9 mouse cellular contexts compared by ENCODE assay signal in the genomic region with DNA sequence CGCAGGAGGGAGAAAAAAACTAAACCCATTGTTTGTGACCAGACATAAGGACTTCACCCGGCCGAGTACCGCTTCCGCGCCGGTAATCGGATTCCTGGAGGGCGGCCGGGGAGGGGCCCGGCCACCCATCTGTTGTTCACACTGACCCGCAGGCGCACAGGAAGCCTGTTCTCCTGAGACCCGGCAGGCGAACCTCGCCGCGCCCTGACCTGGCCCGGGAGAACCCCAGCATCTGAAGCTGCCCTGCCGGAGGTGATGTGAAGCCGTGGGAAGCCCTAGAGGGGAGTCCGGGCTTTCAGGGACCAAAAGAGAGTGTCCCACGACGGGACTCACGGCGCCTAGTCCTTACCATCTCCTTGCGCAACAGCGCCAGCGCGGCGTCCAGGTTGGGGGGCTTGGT. TPM values are rescaled to one million over a fixed set of nuclear protein-coding genes. Genes with fewer than 3 reads are reported as not detected.
A peak's percentile ranks its signal among the peaks of the same experiment; 100 is the strongest.
DNase-seq lines count a peak whose midpoint lies in the region; ATAC-seq and TF ChIP-seq lines count a peak whose summit lies in the region.
"Had no signal": no experiment of that assay in that cellular context is flagged by ENCODE, and none has a peak within 500 bp of the region (broad histone marks: within the 10 kb centered on the region; RNA-seq: fewer than 3 reads in every experiment).

No protein-coding gene starts in this region.

- WGBS in forebrain, embryonic 12.5 days, result 0% methylated on average over 31 of the region's 31 CpGs
- under 1% methylated on average over 30 of the region's 31 CpGs for WGBS in hindbrain, postnatal 0 days
- WGBS in midbrain, embryonic 11.5 days, result under 1% methylated on average over 31 of the region's 31 CpGs

- H3K27ac ChIP-seq in forebrain, embryonic 12.5 days, result no peak overlapping the region
- no peak overlapping the region for H3K27ac ChIP-seq in hindbrain, postnatal 0 days
- H3K27ac ChIP-seq in midbrain, embryonic 11.5 days (ENCODE audit: low read depth, low read length), result no peak overlapping the region

- peaks cover 69% of the 10 kb centered on the region for H3K27me3 ChIP-seq in forebrain, embryonic 12.5 days
- H3K27me3 ChIP-seq in hindbrain, postnatal 0 days (ENCODE audit: insufficient read depth, low read length), result peaks cover 24% of the 10 kb centered on the region
- H3K27me3 ChIP-seq in midbrain, embryonic 11.5 days (ENCODE audit: control insufficient read depth, insufficient read depth, low read length), result peaks cover 42% of the 10 kb centered on the region

- peak; percentile 14 for DNase-seq in thymus, postnatal 14 days
- no peak for DNase-seq in thymus, postnatal 36 days
- no peak for DNase-seq in hindbrain, postnatal 0 days (ENCODE audit: low spot score)
- DNase-seq in midbrain, embryonic 11.5 days (ENCODE audit: low spot score, missing footprints), result peak; percentile 91
- DNase-seq in left cerebral cortex, adult 11 months (ENCODE audit: low spot score), result no peak
- DNase-seq in layer of hippocampus, adult 9-11 months, result no peak
- DNase-seq in thymus, postnatal 10 days (ENCODE audit: low spot score in 2 of 2), result no peak

- H3K9me3 ChIP-seq in forebrain, embryonic 12.5 days, result no peaks in the 10 kb centered on the region
- no peaks in the 10 kb centered on the region for H3K9me3 ChIP-seq in hindbrain, postnatal 0 days (ENCODE audit: low read length)
- H3K9me3 ChIP-seq in midbrain, embryonic 11.5 days (ENCODE audit: control insufficient read depth, low read length), result no peaks in the 10 kb centered on the region

- H3K9ac ChIP-seq in forebrain, embryonic 12.5 days, result peak overlapping the region; percentile 36; the same call in 1 of the 2 replicates
- peak overlapping the region; percentile 40; the same call in 1 of the 2 replicates for H3K9ac ChIP-seq in hindbrain, postnatal 0 days (replicated peaks; ENCODE audit: low read length)
- no peak overlapping the region; the same call in 1 of the 2 replicates for H3K9ac ChIP-seq in midbrain, embryonic 11.5 days (ENCODE audit: low read length)

- H3K36me3 ChIP-seq in forebrain, embryonic 12.5 days (replicated peaks), result no peaks in the 10 kb centered on the region
- H3K36me3 ChIP-seq in hindbrain, postnatal 0 days (ENCODE audit: insufficient read depth, low read length), result no peaks in the 10 kb centered on the region
- H3K36me3 ChIP-seq in midbrain, embryonic 11.5 days (ENCODE audit: control insufficient read depth, insufficient read depth, low read length), result no peaks in the 10 kb centered on the region

- no peak for ATAC-seq in forebrain, embryonic 12.5 days (ENCODE audit: low FRiP score)
- no peak for ATAC-seq in hindbrain, postnatal 0 days
- no peak for ATAC-seq in midbrain, embryonic 11.5 days (ENCODE audit: low FRiP score)

- H3K4me1 ChIP-seq in forebrain, embryonic 12.5 days, result peaks cover 19% of the 10 kb centered on the region
- H3K4me1 ChIP-seq in hindbrain, postnatal 0 days (ENCODE audit: insufficient read depth, low read length), result peaks cover 8% of the 10 kb centered on the region; the same call in 1 of the 2 replicates
- peaks cover 10% of the 10 kb centered on the region for H3K4me1 ChIP-seq in midbrain, embryonic 11.5 days (ENCODE audit: control insufficient read depth, insufficient read depth, low read length)

- H3K4me3 ChIP-seq in forebrain, embryonic 12.5 days (replicated peaks), result peak overlapping the region; percentile 57
- H3K4me3 ChIP-seq in hindbrain, postnatal 0 days (ENCODE audit: low read length), result peak overlapping the region; percentile 45
- H3K4me3 ChIP-seq in midbrain, embryonic 11.5 days (ENCODE audit: low read depth, low read length), result peak overlapping the region; percentile 46

- no peak for TF ChIP-seq CTCF in hindbrain, postnatal 0 days (IDR thresholded peaks at IDR 0.05; ENCODE audit: low read depth)

- peak overlapping the region; percentile 77 for H3K4me2 ChIP-seq in forebrain, embryonic 12.5 days
- H3K4me2 ChIP-seq in hindbrain, postnatal 0 days (ENCODE audit: low read depth, low read length), result peak overlapping the region; percentile 66
- peak overlapping the region; percentile 69 for H3K4me2 ChIP-seq in midbrain, embryonic 11.5 days

RNA-seq across cellular contexts. Expression of a gene that starts 0.4 kb away (rescaled TPM):
- polyA plus RNA-seq in forebrain, embryonic 12.5 days (2016; fragmentation: Nextera tagmentation; extraction: Ambion mirVana), result 0.79 and 0.97 TPM in 2 replicates
- total RNA-seq in hindbrain, postnatal 0 days (2014; rRNA removed), result 0.25 TPM in 1 of 2 replicates, not detected in the other
- polyA plus RNA-seq in hindbrain, postnatal 0 days (2015; fragmentation: Nextera tagmentation; extraction: Ambion mirVana), result 0.45 and 0.87 TPM in 2 replicates
- 2.1 and 2.2 TPM in 2 replicates for polyA plus RNA-seq in midbrain, embryonic 11.5 days (2014; fragmentation: Nextera tagmentation; extraction: Ambion mirVana)
- total RNA-seq: common myeloid progenitor, adult 5-6 weeks had no signal

RNA-seq across cellular contexts. Expression of a gene that starts 29.3 kb away (rescaled TPM):
- 35.5 and 35.7 TPM in 2 replicates for polyA plus RNA-seq in forebrain, embryonic 12.5 days (2016; fragmentation: Nextera tagmentation; extraction: Ambion mirVana)
- total RNA-seq in hindbrain, postnatal 0 days (2014; rRNA removed), result 11.1 and 17.5 TPM in 2 replicates
- polyA plus RNA-seq in hindbrain, postnatal 0 days (2015; fragmentation: Nextera tagmentation; extraction: Ambion mirVana), result 31.5 and 33.5 TPM in 2 replicates
- 31.1 and 33.0 TPM in 2 replicates for polyA plus RNA-seq in midbrain, embryonic 11.5 days (2014; fragmentation: Nextera tagmentation; extraction: Ambion mirVana)

RNA-seq across cellular contexts. Expression of a gene that starts 29.4 kb away (rescaled TPM):
- 56.8 and 57.3 TPM in 2 replicates for polyA plus RNA-seq in forebrain, embryonic 12.5 days (2016; fragmentation: Nextera tagmentation; extraction: Ambion mirVana)
- total RNA-seq in hindbrain, postnatal 0 days (2014; rRNA removed), result 63.1 and 64.2 TPM in 2 replicates
- polyA plus RNA-seq in hindbrain, postnatal 0 days (2015; fragmentation: Nextera tagmentation; extraction: Ambion mirVana), result 57.5 and 58.6 TPM in 2 replicates
- polyA plus RNA-seq in midbrain, embryonic 11.5 days (2014; fragmentation: Nextera tagmentation; extraction: Ambion mirVana), result 61.5 and 62.7 TPM in 2 replicates

RNA-seq across cellular contexts. Expression of a gene that starts 41.7 kb away (rescaled TPM):
- polyA plus RNA-seq in forebrain, embryonic 12.5 days (2016; fragmentation: Nextera tagmentation; extraction: Ambion mirVana), result 6.1 and 6.4 TPM in 2 replicates
- 75.3 and 83.9 TPM in 2 replicates for total RNA-seq in hindbrain, postnatal 0 days (2014; rRNA removed)
- polyA plus RNA-seq in hindbrain, postnatal 0 days (2015; fragmentation: Nextera tagmentation; extraction: Ambion mirVana), result 19.2 and 19.5 TPM in 2 replicates
- polyA plus RNA-seq in midbrain, embryonic 11.5 days (2014; fragmentation: Nextera tagmentation; extraction: Ambion mirVana), result 2.9 and 3.3 TPM in 2 replicates
- total RNA-seq: common myeloid progenitor, adult 5-6 weeks had no signal

Comparison
In these comparisons a context has a peak if more than half of its experiments do, and no peak if none do; other contexts are left out.
1. DNase-seq: peak in thymus, postnatal 14 days (single experiment) and midbrain, embryonic 11.5 days (single experiment); none in thymus, postnatal 36 days (0 of 2), hindbrain, postnatal 0 days (single experiment), left cerebral cortex, adult 11 months (single experiment), layer of hippocampus, adult 9-11 months (single experiment) and thymus, postnatal 10 days (0 of 2).
2. Peak in every context shown above with its lines, with median percentiles within 50 percentile points of each other: H3K4me2 ChIP-seq and H3K4me3 ChIP-seq.